Mouse (Mus musculus) bone marrow macrophage, adult 2 months (primary cell): ENCODE measurements around the gene Fancg. TPM values are rescaled to one million over a fixed set of nuclear protein-coding genes. Genes with fewer than 3 reads are reported as not detected.

Source experiments
- H3K27ac ChIP-seq: 2 replicates; pipeline ENCODE4 v1.5.1; 2012; ENCODE audit warnings: low read depth, low read length; ENCODE audit not compliant: insufficient read depth
- H3K4me1 ChIP-seq: 2 replicates; pipeline ENCODE4 v1.6.1; 2012; ENCODE audit warnings: low read length; ENCODE audit not compliant: control insufficient read depth, insufficient read depth
- H3K4me3 ChIP-seq: 2 replicates; pipeline ENCODE4 v1.5.1; 2012; ENCODE audit warnings: mild to moderate bottlenecking, low read length, moderate library complexity; ENCODE audit not compliant: insufficient read depth
- CTCF ChIP-seq: IDR thresholded peaks from 2 replicates; pipeline ENCODE4 v1.5.1; 2012; ENCODE audit warnings: low read depth, mild to moderate bottlenecking, low read length, moderate library complexity
- POLR2A ChIP-seq: IDR thresholded peaks from 2 replicates; pipeline ENCODE4 v1.6.1; 2012; ENCODE audit warnings: mild to moderate bottlenecking, low read depth, low read length, borderline replicate concordance
- polyA plus RNA-seq: library from polyadenylated mRNA; stranded (reverse); fragments of >200 nt; gene quantifications from 2 replicates; pipeline ENCODE4 v1.2.4, GENCODE M21; 2012; ENCODE audit not compliant: missing spikeins, insufficient read depth, insufficient read length

Fancg gene
- polyA plus RNA-seq, 1 experiment, result 13.3 TPM

- TF ChIP-seq CTCF (peak; percentile 69), POLR2A (no peak)
- no peak overlapping the region for H3K27ac ChIP-seq
- no peak overlapping the region for H3K4me3 ChIP-seq
- peaks cover 25% of the 10 kb centered on the region for H3K4me1 ChIP-seq
Observed at GRCm38 (mm10) chr4:42961592-42961991, 48.7 kb downstream of the Fancg start.

GRCm38 (mm10) chr4:42959382-42959781 is 50.9 kb downstream of the Fancg start:
- TF ChIP-seq CTCF (no peak), POLR2A (no peak)
- H3K4me1 ChIP-seq, result peaks cover 16% of the 10 kb centered on the region
- H3K27ac ChIP-seq, result no peak overlapping the region

GRCm38 (mm10) chr4:42958942-42959341 is 51.4 kb downstream of the Fancg start:
- Histone ChIP-seq H3K4me3 (no peak overlapping the region), H3K27ac (no peak overlapping the region), H3K4me1 (peaks cover 16% of the 10 kb centered on the region)
- TF ChIP-seq CTCF, result no peak
- no peak for TF ChIP-seq POLR2A

More at GRCm38 (mm10) chr4:42959382-42959781, 50.9 kb downstream of the Fancg start:
- no peak overlapping the region for H3K4me3 ChIP-seq

GRCm38 (mm10) chr4:42957979-42958378 is 52.3 kb downstream of the Fancg start:
- Histone ChIP-seq H3K4me1 (peaks cover 16% of the 10 kb centered on the region), H3K4me3 (no peak overlapping the region), H3K27ac (no peak overlapping the region)
- TF ChIP-seq CTCF, result no peak
- TF ChIP-seq POLR2A, result no peak

- no peak overlapping the region for H3K4me3 ChIP-seq
- H3K27ac ChIP-seq, result no peak overlapping the region
- peaks cover 16% of the 10 kb centered on the region for H3K4me1 ChIP-seq
- TF ChIP-seq POLR2A (no peak), CTCF (no peak)
Observed at GRCm38 (mm10) chr4:42957306-42957705, 53.0 kb downstream of the Fancg start.

- H3K4me1 ChIP-seq, result peaks cover 16% of the 10 kb centered on the region
- H3K27ac ChIP-seq, result no peak overlapping the region
- H3K4me3 ChIP-seq, result no peak overlapping the region
- TF ChIP-seq POLR2A (no peak), CTCF (no peak)
Observed at GRCm38 (mm10) chr4:42956581-42956980, 53.7 kb downstream of the Fancg start.

- TF ChIP-seq CTCF (no peak), POLR2A (no peak)
- Histone ChIP-seq H3K4me1 (peaks cover 13% of the 10 kb centered on the region), H3K27ac (no peak overlapping the region), H3K4me3 (no peak overlapping the region)
Observed at GRCm38 (mm10) chr4:42955200-42955599, 55.1 kb downstream of the Fancg start.

GRCm38 (mm10) chr4:42954297-42954696 is 56.0 kb downstream of the Fancg start:
- Histone ChIP-seq H3K4me3 (no peak overlapping the region), H3K4me1 (peaks cover 4% of the 10 kb centered on the region), H3K27ac (no peak overlapping the region)
- TF ChIP-seq POLR2A (no peak), CTCF (peak; percentile 91)

- peaks cover 7% of the 10 kb centered on the region for H3K4me1 ChIP-seq
- TF ChIP-seq CTCF (no peak), POLR2A (no peak)
- H3K4me3 ChIP-seq, result no peak overlapping the region
- H3K27ac ChIP-seq, result no peak overlapping the region
Observed at GRCm38 (mm10) chr4:42953435-42954094, 56.7 kb downstream of the Fancg start.

GRCm38 (mm10) chr4:42952563-42952962 is 57.7 kb downstream of the Fancg start:
- no peak overlapping the region for H3K4me3 ChIP-seq
- H3K4me1 ChIP-seq, result peaks cover 7% of the 10 kb centered on the region
- H3K27ac ChIP-seq, result no peak overlapping the region
- TF ChIP-seq POLR2A (no peak), CTCF (no peak)

Other genes with a start within 250 kb of the Fancg start
- not detected in 2 replicates for gene Ccl21a, start 236.5 kb downstream of the Fancg start, polyA plus RNA-seq
- not detected in 2 replicates for gene Fam205a1, start 156.6 kb downstream of the Fancg start, polyA plus RNA-seq
- not detected in 2 replicates for gene Gm12394, start 153.7 kb downstream of the Fancg start, polyA plus RNA-seq
- not detected in 2 replicates for gene Fam205c, start 136.3 kb downstream of the Fancg start, polyA plus RNA-seq
- 0.20 and 0.70 TPM in 2 replicates for gene Phf24, start 93.8 kb downstream of the Fancg start, polyA plus RNA-seq
- 11.7 and 13.5 TPM in 2 replicates for gene Dnajb5, start 60.7 kb downstream of the Fancg start, polyA plus RNA-seq
- gene 1700022I11Rik, start 40.9 kb downstream of the Fancg start, polyA plus RNA-seq, result not detected in 2 replicates
- 157 and 165 TPM in 2 replicates for gene Vcp, start 10.0 kb downstream of the Fancg start, polyA plus RNA-seq
- gene Pigo, start 15.3 kb upstream of the Fancg start, polyA plus RNA-seq, result 8.3 and 9.4 TPM in 2 replicates
- 50.5 and 54.6 TPM in 2 replicates for gene Stoml2, start 21.2 kb upstream of the Fancg start, polyA plus RNA-seq
- 50.4 and 55.1 TPM in 2 replicates for gene Fam214b, start 35.7 kb upstream of the Fancg start, polyA plus RNA-seq
- gene Unc13b, start 48.4 kb upstream of the Fancg start, polyA plus RNA-seq, result 0.38 and 0.45 TPM in 2 replicates